Mouse (Mus musculus) spleen, postnatal 10 days (tissue): ENCODE measurements around the gene Ssxb2.
"Not testable (repeated sequence)": the region's sequence is repeated elsewhere in the genome, so short reads cannot be mapped to it uniquely, and the experiment has no call there.

ENCODE experiments used
- DNase-seq, 2 experiments: peaks; one replicate each; pipeline ENCODE4 v3.0.0; 2021 to 2022; ENCODE audit warnings: low spot score in 2 of 2

Gene Ssxb2

DNA sequence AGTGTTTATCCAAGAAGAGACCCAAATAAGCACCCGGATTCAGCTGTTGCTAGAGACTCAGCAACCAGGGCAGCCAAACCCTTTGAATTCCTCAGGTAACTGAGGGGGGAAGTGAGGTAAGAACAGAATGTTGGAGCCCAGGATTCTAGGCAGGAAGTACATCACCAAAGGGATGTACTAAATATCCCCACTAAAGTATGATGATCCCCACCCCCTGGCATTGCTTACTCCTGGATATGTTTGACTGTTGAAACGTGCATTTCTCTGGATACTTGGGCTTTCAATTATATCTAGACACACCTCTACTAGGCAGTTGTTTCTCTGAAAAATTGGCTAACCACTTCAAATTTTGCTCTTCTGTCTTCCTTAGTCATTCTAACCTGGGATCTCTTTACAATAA is at the start of gene Ssxb2:
Gene Ssxb2 (minus strand): TSS at position 101 of the 400 bp plus-strand sequence.
- not testable (repeated sequence) for DNase-seq

GRCm38 (mm10) chrX:8413005-8413404 is 48.5 kb downstream of the Ssxb2 start, which contains the start of gene Ssxb1:
Gene Ssxb1 (plus strand): TSS chrX:8413305.
- DNase-seq = not testable (repeated sequence)
